Mouse (Mus musculus) kidney, embryonic 15.5 days (tissue): ENCODE data around the gene Catip. TPM values are rescaled to one million over a fixed set of nuclear protein-coding genes. Genes with fewer than 3 reads are reported as not detected.

Experiments
- microRNA counts: library from miRNA; unstranded; fragments of <30 nt; microRNA quantifications from one replicate; lab custom pipeline; 2016
- microRNA-seq: library from miRNA; unstranded; fragments of <30 nt; microRNA quantifications from one replicate; pipeline ENCODE4, GENCODE M21; 2016
- polyA plus RNA-seq: library from polyadenylated mRNA; unstranded; fragments of >200 nt; fragmentation: Nextera tagmentation; extraction: Ambion mirVana; gene quantifications from 2 replicates; pipeline ENCODE4 v1.2.1, GENCODE M21; 2015

Catip gene
- polyA plus RNA-seq, 1 experiment from 2014 or later = 0.82 TPM

MicroRNAs within 50 kb of the gene (microRNA counts, 519-probe panel; counts per million panel counts)
- microRNA mmu-miR-26b (lab: Ali Mortazavi, UCI) = 2,943 counts per million, percentile 76 among the panel's probes with 10 or more counts

Small RNA genes within 50 kb of the gene (microRNA-seq; reads per million reads assigned to microRNA genes)
- gene Mir26b = 29,098 reads per million, percentile 98 among the genes with 10 or more reads in this experiment

Other genes with a start within 250 kb of the Catip start
- 62.7 and 70.9 TPM in 2 replicates for gene Tns1, start 237.7 kb upstream of the Catip start, polyA plus RNA-seq
- 0.17 and 0.40 TPM in 2 replicates for gene Rufy4, start 236.6 kb upstream of the Catip start, polyA plus RNA-seq
- 0.12 and 0.16 TPM in 2 replicates for gene Cxcr2, start 208.1 kb upstream of the Catip start, polyA plus RNA-seq
- not detected in 2 replicates for gene Cxcr1, start 167.5 kb upstream of the Catip start, polyA plus RNA-seq
- gene Arpc2, start 126.0 kb upstream of the Catip start, polyA plus RNA-seq = 446 and 449 TPM in 2 replicates
- 1.7 and 2.1 TPM in 2 replicates for gene Gpbar1, start 83.6 kb upstream of the Catip start, polyA plus RNA-seq
- gene Aamp, start 77.4 kb upstream of the Catip start, polyA plus RNA-seq = 267 and 283 TPM in 2 replicates
- gene Pnkd, start 77.2 kb upstream of the Catip start, polyA plus RNA-seq = 138 and 139 TPM in 2 replicates
- gene Tmbim1, start 56.5 kb upstream of the Catip start, polyA plus RNA-seq = 25.6 and 31.2 TPM in 2 replicates
- 3.8 and 5.9 TPM in 2 replicates for gene Slc11a1, start 13.1 kb downstream of the Catip start, polyA plus RNA-seq
- gene Ctdsp1, start 29.4 kb downstream of the Catip start, polyA plus RNA-seq = 81.1 and 82.0 TPM in 2 replicates
- gene Vil1, start 47.3 kb downstream of the Catip start, polyA plus RNA-seq = 11.5 and 12.3 TPM in 2 replicates
- 71.9 and 72.3 TPM in 2 replicates for gene Cnot9, start 143.9 kb downstream of the Catip start, polyA plus RNA-seq
- 0.53 and 1.3 TPM in 2 replicates for gene Plcd4, start 180.8 kb downstream of the Catip start, polyA plus RNA-seq
- 33.2 and 34.3 TPM in 2 replicates for gene Usp37, start 182.2 kb downstream of the Catip start, polyA plus RNA-seq
- 7.5 and 8.4 TPM in 2 replicates for gene Zfp142, start 226.1 kb downstream of the Catip start, polyA plus RNA-seq
- gene Bcs1l, start 226.2 kb downstream of the Catip start, polyA plus RNA-seq = 15.7 and 17.8 TPM in 2 replicates
- gene Rnf25, start 239.3 kb downstream of the Catip start, polyA plus RNA-seq = 40.7 and 43.4 TPM in 2 replicates
- 7.6 and 8.8 TPM in 2 replicates for gene Stk36, start 239.3 kb downstream of the Catip start, polyA plus RNA-seq